Mouse (Mus musculus) MEL (cell line): ENCODE results near the gene Saa3. TPM values are rescaled to one million over a fixed set of nuclear protein-coding genes. Genes with fewer than 3 reads are reported as not detected.

Experiments used
- DNase-seq: peaks from one replicate; pipeline ENCODE4 v3.0.0; 2011; ENCODE audit warnings: low read depth, low spot score
- H3K27ac ChIP-seq: 2 replicates; pipeline ENCODE4 v1.5.1; 2012; ENCODE audit warnings: low read depth, mild to moderate bottlenecking, control low read depth, low read length, moderate library complexity; ENCODE audit not compliant: control insufficient read depth
- H3K27me3 ChIP-seq, 2 experiments: fragments of 150-350 bp in 1 of 2; sonication (generic) in 1 of 2; 2 replicates each; pipeline ENCODE4 v1.6.1; 2012; ENCODE audit warnings: low read length in 2 of 2, mild to moderate bottlenecking in 2 of 2, improper control_type of control experiment in 1 of 2, moderate library complexity in 1 of 2; ENCODE audit not compliant: insufficient read depth in 2 of 2, control insufficient read depth in 1 of 2
- H3K36me3 ChIP-seq, 2 experiments: 2 replicates each; pipeline ENCODE4 v1.6.1; 2012 to 2014; ENCODE audit warnings: low read length in 2 of 2, improper control_type of control experiment in 1 of 2, inconsistent platforms in 1 of 2, mild to moderate bottlenecking in 1 of 2; ENCODE audit not compliant: insufficient read depth in 2 of 2, control insufficient read depth in 1 of 2
- H3K4me1 ChIP-seq, 2 experiments: fragments of 150-350 bp in 1 of 2; sonication (generic) in 1 of 2; 2 replicates each; pipeline ENCODE4 v1.6.1; 2012; ENCODE audit warnings: low read length in 2 of 2, improper control_type of control experiment in 1 of 2, mild to moderate bottlenecking in 1 of 2; ENCODE audit not compliant: insufficient read depth in 2 of 2, control insufficient read depth in 1 of 2
- H3K4me3 ChIP-seq, 2 experiments: fragments of 150-350 bp in 1 of 2; sonication (generic) in 1 of 2; 2 replicates each; pipeline ENCODE4 v1.5.1; 2012; ENCODE audit warnings: low read depth in 2 of 2, low read length in 2 of 2, mild to moderate bottlenecking in 2 of 2, moderate library complexity in 2 of 2, control low read depth in 1 of 2, improper control_type of control experiment in 1 of 2; ENCODE audit not compliant: control insufficient read depth in 1 of 2, insufficient read depth in 1 of 2
- H3K79me2 ChIP-seq: 2 replicates; pipeline ENCODE4 v1.6.1; 2012; ENCODE audit warnings: mild to moderate bottlenecking, low read length, moderate library complexity; ENCODE audit not compliant: control insufficient read depth, poor library complexity, insufficient read depth
- H3K9ac ChIP-seq: 2 replicates; pipeline ENCODE4 v1.6.1; 2012; ENCODE audit warnings: low read depth, mild to moderate bottlenecking, control low read depth, low read length, moderate library complexity; ENCODE audit not compliant: control insufficient read depth, poor library complexity, severe bottlenecking
- H3K9me3 ChIP-seq: fragments of 150-350 bp; sonication (generic); replicated peaks from 2 replicates; pipeline ENCODE4 v1.6.1; 2012; ENCODE audit warnings: mild to moderate bottlenecking, low read length, improper control_type of control experiment, moderate library complexity; ENCODE audit not compliant: insufficient read depth
- CHD1 ChIP-seq: IDR thresholded peaks from 2 replicates; pipeline ENCODE4 v1.6.1; 2012; ENCODE audit warnings: low read depth, mild to moderate bottlenecking, inconsistent platforms, low read length, improper control_type of control experiment
- CHD2 ChIP-seq: IDR thresholded peaks from 2 replicates; pipeline ENCODE4 v1.6.1; 2011; ENCODE audit warnings: low read length, improper control_type of control experiment
- CTCF ChIP-seq, 3 experiments: IDR thresholded peaks in 2 of 3; conservative IDR thresholded peaks in 1 of 3; 2 replicates each; pipeline ENCODE4 v1.5.1; 2011 to 2012; ENCODE audit warnings: low read length in 3 of 3, low read depth in 2 of 3, mild to moderate bottlenecking in 2 of 3, improper control_type of control experiment in 1 of 3, inconsistent platforms in 1 of 3, mixed read lengths in 1 of 3, moderate library complexity in 1 of 3; ENCODE audit not compliant: control insufficient read depth in 1 of 3, insufficient read depth in 1 of 3, poor library complexity in 1 of 3, severe bottlenecking in 1 of 3
- E2F4 ChIP-seq: IDR thresholded peaks from 2 replicates; pipeline ENCODE4 v1.6.1; 2011; ENCODE audit warnings: low read depth, low read length, improper control_type of control experiment, borderline replicate concordance
- ETS1 ChIP-seq: IDR thresholded peaks from 2 replicates; pipeline ENCODE4 v1.6.1; 2012; ENCODE audit warnings: low read depth, mild to moderate bottlenecking, inconsistent platforms, low read length, improper control_type of control experiment, moderate library complexity
- JUND ChIP-seq: IDR thresholded peaks from 2 replicates; pipeline ENCODE4 v1.6.1; 2011; ENCODE audit warnings: low read depth, mild to moderate bottlenecking, improper control_type of control experiment, low read length
- KAT2A ChIP-seq: conservative IDR thresholded peaks from 2 replicates; pipeline ENCODE4 v1.6.1; 2012; ENCODE audit warnings: low read depth, low read length, improper control_type of control experiment, inconsistent platforms
- MAFK ChIP-seq: IDR thresholded peaks from 2 replicates; pipeline ENCODE4 v1.6.1; 2011; ENCODE audit warnings: low read depth, mild to moderate bottlenecking, low read length, improper control_type of control experiment, borderline replicate concordance
- MEF2A ChIP-seq: IDR thresholded peaks from 2 replicates; pipeline ENCODE4 v1.6.1; 2014; ENCODE audit warnings: low read depth, mild to moderate bottlenecking, inconsistent platforms, low read length, improper control_type of control experiment; ENCODE audit not compliant: poor library complexity, insufficient replicate concordance, severe bottlenecking; ENCODE audit errors: extremely low read depth
- MXI1 ChIP-seq: IDR thresholded peaks from 2 replicates; pipeline ENCODE4 v1.6.1; 2011; ENCODE audit warnings: mild to moderate bottlenecking, low read depth, low read length, improper control_type of control experiment
- MYB ChIP-seq: IDR thresholded peaks from 2 replicates; pipeline ENCODE4 v1.6.1; 2011; ENCODE audit warnings: mild to moderate bottlenecking, low read depth, low read length, improper control_type of control experiment
- MYC ChIP-seq: IDR thresholded peaks from 2 replicates; pipeline ENCODE4 v1.6.1; 2011; ENCODE audit warnings: low read depth, mild to moderate bottlenecking, low read length, improper control_type of control experiment, moderate library complexity
- NRF1 ChIP-seq: IDR thresholded peaks from 2 replicates; pipeline ENCODE4 v1.6.1; 2014; ENCODE audit warnings: low read depth, mild to moderate bottlenecking, inconsistent platforms, low read length, improper control_type of control experiment, moderate library complexity; ENCODE audit not compliant: poor library complexity, insufficient read depth, severe bottlenecking
- POLR2AphosphoS2 ChIP-seq: IDR thresholded peaks from 2 replicates; pipeline ENCODE4 v1.6.1; 2011; ENCODE audit warnings: low read length, improper control_type of control experiment
- POLR2AphosphoS5 ChIP-seq: IDR thresholded peaks from 2 replicates; pipeline ENCODE4 v1.6.1; 2012; ENCODE audit warnings: low read depth, borderline replicate concordance, mild to moderate bottlenecking, inconsistent platforms, low read length, moderate library complexity, mixed read lengths
- SIN3A ChIP-seq: IDR thresholded peaks from 2 replicates; pipeline ENCODE4 v1.6.1; 2012; ENCODE audit warnings: low read length, improper control_type of control experiment, inconsistent platforms
- TAL1 ChIP-seq: IDR thresholded peaks from 2 replicates; pipeline ENCODE4 v1.6.1; 2012; ENCODE audit warnings: mild to moderate bottlenecking, inconsistent platforms, low read length, moderate library complexity, mixed read lengths
- USF1 ChIP-seq: IDR thresholded peaks from 2 replicates; pipeline ENCODE4 v1.6.1; 2014; ENCODE audit warnings: low read depth, mild to moderate bottlenecking, inconsistent platforms, low read length, improper control_type of control experiment, moderate library complexity
- ZC3H11A ChIP-seq: IDR thresholded peaks from 2 replicates; pipeline ENCODE4 v1.6.1; 2012; ENCODE audit warnings: low read depth, mild to moderate bottlenecking, inconsistent platforms, low read length, improper control_type of control experiment
- ZKSCAN1 ChIP-seq: IDR thresholded peaks from 2 replicates; pipeline ENCODE4 v1.6.1; 2012; ENCODE audit warnings: low read depth, mild to moderate bottlenecking, inconsistent platforms, low read length, improper control_type of control experiment, moderate library complexity
- ZNF384 ChIP-seq: IDR thresholded peaks from 2 replicates; pipeline ENCODE4 v1.6.1; 2012; ENCODE audit warnings: low read depth, mild to moderate bottlenecking, inconsistent platforms, low read length, improper control_type of control experiment
- polyA plus RNA-seq, 2 experiments: library from polyadenylated mRNA; stranded (reverse) in 1 of 2; unstranded in 1 of 2; fragments of >175 nt in 1 of 2; fragments of >200 nt in 1 of 2; gene quantifications; 2 replicates each; pipeline versions ENCODE4 v1.2.1 to v1.2.4; 2012; ENCODE audit warnings: low replicate concordance in 2 of 2, low read depth in 1 of 2; ENCODE audit not compliant: insufficient read length in 2 of 2, insufficient read depth in 1 of 2, missing spikeins in 1 of 2
- total RNA-seq: library from RNA; depleted of rRNA; stranded (reverse); fragments of 300-350 nt; gene quantifications from 2 replicates; pipeline ENCODE4 v1.2.3, GENCODE M21; 2012; rRNA removed

Saa3 gene
- total RNA-seq (1.3 and 1.6 TPM in 2 replicates), polyA plus RNA-seq (1 to 10 TPM in 1 of 2 experiments, not detected in 1; 1.7 TPM)

- Histone ChIP-seq H3K9ac (0 out of 2 replicates have a peak within 1 kb of the TSS, but pooled peaks have one; percentile 18), H3K4me1 (peaks cover 11 to 24% of the 10 kb centered on the region in 2 experiments; a peak in 3 of 4 replicates), H3K27ac (no peak within 1 kb of the TSS), H3K27me3 (no peaks in the 10 kb centered on the region), H3K4me3 (peak within 1 kb of the TSS in 1 of 2 experiments; percentile 48; a peak in 1 of 4 replicates), H3K36me3 (peaks cover 0 to 8% of the 10 kb centered on the region in 2 experiments; a peak in 2 of 4 replicates), H3K79me2 (no peaks in the 10 kb centered on the region), H3K9me3 (no peaks in the 10 kb centered on the region)
- DNase-seq, result no peak
- TF ChIP-seq CTCF (IDR thresholded peaks at IDR 0.05 in 2 of 3, conservative IDR thresholded peaks at IDR 0.05 in 1 of 3; ENCODE audit: control insufficient read depth in 1 of 3, insufficient read depth in 1 of 3, low read depth in 2 of 3, low read length in 3 of 3, poor library complexity in 1 of 3, severe bottlenecking in 1 of 3) (no peak), POLR2AphosphoS5 (no peak), ZC3H11A (no peak), CHD2 (no peak), MXI1 (no peak), SIN3A (no peak), MYC (no peak), ZKSCAN1 (no peak), ETS1 (no peak), POLR2AphosphoS2 (no peak), CHD1 (no peak), MYB (no peak), KAT2A (no peak), ZNF384 (no peak), JUND (no peak), E2F4 (no peak), USF1 (no peak), TAL1 (no peak), MEF2A (no peak)
Observed at GRCm38 (mm10) chr7:46715600-46715999, at the start of gene Saa3. Gene Saa3 (minus strand): TSS chr7:46715700.

DNA sequence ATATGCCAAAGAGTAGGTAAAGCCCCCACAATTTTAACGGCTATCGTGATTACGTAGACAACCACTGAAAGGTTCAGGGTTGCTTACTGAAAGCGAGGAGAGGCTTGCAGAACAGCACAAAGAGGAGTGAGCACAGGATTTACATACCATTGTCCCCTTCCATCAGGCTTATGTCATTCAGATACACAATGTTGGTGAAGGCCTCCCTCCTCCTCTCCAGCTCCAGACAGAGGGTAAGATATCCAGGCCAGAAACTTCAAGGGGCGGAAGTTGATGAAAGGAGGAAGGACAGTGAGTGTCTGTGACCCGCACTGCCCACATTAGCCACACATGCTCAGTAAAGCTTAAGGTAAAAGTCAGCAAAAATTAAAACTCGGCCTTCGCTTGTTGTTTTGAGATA, 49.2 kb upstream of the Saa3 start:
- no peak overlapping the region for H3K27ac ChIP-seq
- H3K36me3 ChIP-seq, result peaks cover 0 to 12% of the 10 kb centered on the region in 2 experiments; a peak in 2 of 4 replicates
- TF ChIP-seq MYB, result no peak
- no peak for TF ChIP-seq NRF1
- no peak for TF ChIP-seq MAFK
- H3K9ac ChIP-seq, result no peak overlapping the region
- H3K79me2 ChIP-seq, result no peaks in the 10 kb centered on the region
- no peaks in the 10 kb centered on the region for H3K27me3 ChIP-seq
- no peaks in the 10 kb centered on the region for H3K9me3 ChIP-seq
- no peak for DNase-seq
- H3K4me3 ChIP-seq, result no peak overlapping the region
- H3K4me1 ChIP-seq, result no peaks in the 10 kb centered on the region
